Mouse (Mus musculus): ENCODE measurements around the gene Tm9sf2.

- TF ChIP-seq CTCF (IDR thresholded peaks at IDR 0.05) (peak; percentile 31; the same call in 1 of the 2 replicates), EP300 (IDR thresholded peaks at IDR 0.05) (no peak)
These were observed at the start of gene Tm9sf2 for GRCm38 (mm10) chr14:122106822-122107468.
